ENCODE assay signal across 7 mouse cellular contexts in the genomic region with DNA sequence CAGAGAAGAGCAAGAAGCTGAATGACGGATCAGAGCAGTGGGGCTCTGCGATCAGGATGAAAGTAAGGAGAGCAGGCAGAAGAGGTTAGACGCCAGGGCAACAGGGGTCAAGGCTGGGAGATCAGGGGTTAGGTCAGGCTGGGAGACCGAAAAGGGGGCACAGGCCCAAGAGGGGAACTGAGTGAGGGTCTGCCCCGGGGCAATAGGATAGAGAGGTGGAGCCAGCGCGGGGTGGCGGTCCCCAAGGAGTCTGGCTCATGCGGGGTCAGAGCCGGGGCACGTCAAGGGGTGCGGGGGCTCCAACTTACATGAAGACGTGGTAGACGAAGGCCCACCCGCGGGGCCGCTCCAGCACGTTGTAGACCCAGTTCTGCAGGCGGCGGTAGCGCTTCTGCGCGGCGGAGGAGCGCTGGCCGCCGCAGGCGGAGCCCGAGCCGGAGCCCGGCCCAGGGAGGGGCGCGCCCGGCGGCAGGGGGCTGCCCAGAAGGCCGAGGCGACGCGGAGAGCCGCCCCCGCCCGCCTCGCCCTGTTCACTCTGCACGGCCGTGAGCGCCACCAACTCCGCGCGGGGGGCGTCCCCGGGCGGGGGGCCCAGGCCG. TPM values are rescaled to one million over a fixed set of nuclear protein-coding genes. Genes with fewer than 3 reads are reported as not detected.
DNase-seq lines count a peak whose midpoint lies in the region; ATAC-seq and TF ChIP-seq lines count a peak whose summit lies in the region.

No protein-coding gene starts in this region.

- peak; percentile 61 for DNase-seq in lung, embryonic 14.5 days
- no peak for DNase-seq in lung, postnatal 14 days
- DNase-seq in ovary, postnatal 14 days (ENCODE audit: low spot score) = no peak

- peak overlapping the region; percentile 65 for H3K4me3 ChIP-seq in lung, embryonic 14.5 days (ENCODE audit: low read depth, low read length)
- peak overlapping the region; percentile 30 for H3K4me3 ChIP-seq in cortical plate, adult 2 months (ENCODE audit: insufficient read depth, low read length)
- peak overlapping the region; percentile 65 for H3K4me3 ChIP-seq in heart, embryonic 11.5 days (ENCODE audit: low read depth, low read length)
- H3K4me3 ChIP-seq in limb, embryonic 12.5 days (replicated peaks) = peak overlapping the region; percentile 75
- peak overlapping the region; percentile 60 for H3K4me3 ChIP-seq in neural tube, embryonic 15.5 days (replicated peaks)

- no peak overlapping the region for H3K27ac ChIP-seq in lung, embryonic 14.5 days (ENCODE audit: low read depth)
- no peak overlapping the region for H3K27ac ChIP-seq in cortical plate, adult 2 months (ENCODE audit: insufficient read depth, low read length)
- no peak overlapping the region for H3K27ac ChIP-seq in heart, embryonic 11.5 days (ENCODE audit: low read depth, low read length)
- no peak overlapping the region for H3K27ac ChIP-seq in limb, embryonic 12.5 days
- H3K27ac ChIP-seq in neural tube, embryonic 15.5 days (replicated peaks) = no peak overlapping the region

- ATAC-seq in lung, embryonic 14.5 days (ENCODE audit: insufficient read depth) = peak; percentile 64
- ATAC-seq in heart, embryonic 11.5 days (replicated peaks; ENCODE audit: insufficient number of reproducible peaks, low FRiP score, low TSS enrichment) = peak; percentile 51; the same call in 1 of the 2 replicates
- peak; percentile 24 for ATAC-seq in limb, embryonic 12.5 days (ENCODE audit: insufficient number of reproducible peaks, insufficient read depth, low FRiP score, low TSS enrichment, low read depth)
- peak; percentile 62 for ATAC-seq in neural tube, embryonic 15.5 days (ENCODE audit: low FRiP score)

- no peaks in the 10 kb centered on the region for H3K9me3 ChIP-seq in lung, embryonic 14.5 days (ENCODE audit: low read depth, low read length)
- H3K9me3 ChIP-seq in heart, embryonic 11.5 days (replicated peaks; ENCODE audit: control insufficient read depth, low read length) = no peaks in the 10 kb centered on the region
- no peaks in the 10 kb centered on the region for H3K9me3 ChIP-seq in limb, embryonic 12.5 days
- no peaks in the 10 kb centered on the region for H3K9me3 ChIP-seq in neural tube, embryonic 15.5 days (replicated peaks)

- peak overlapping the region; percentile 99 for H3K4me2 ChIP-seq in lung, embryonic 14.5 days
- peak overlapping the region; percentile 100 for H3K4me2 ChIP-seq in heart, embryonic 11.5 days
- H3K4me2 ChIP-seq in limb, embryonic 12.5 days = peak overlapping the region; percentile 100
- H3K4me2 ChIP-seq in neural tube, embryonic 15.5 days = peak overlapping the region; percentile 99

- H3K9ac ChIP-seq in lung, embryonic 14.5 days = peak overlapping the region; percentile 58
- peak overlapping the region; percentile 54; the same call in 1 of the 2 replicates for H3K9ac ChIP-seq in heart, embryonic 11.5 days (ENCODE audit: low read depth, low read length)
- peak overlapping the region; percentile 60 for H3K9ac ChIP-seq in limb, embryonic 12.5 days (replicated peaks)
- peak overlapping the region; percentile 49 for H3K9ac ChIP-seq in neural tube, embryonic 15.5 days (replicated peaks)

- TF ChIP-seq CTCF in lung, embryonic 14.5 days (IDR thresholded peaks at IDR 0.05; ENCODE audit: low read depth) = no peak
- TF ChIP-seq CTCF in cortical plate, adult 2 months (IDR thresholded peaks at IDR 0.05; ENCODE audit: extremely low read depth, insufficient read depth, low read length) = no peak

- H3K36me3 ChIP-seq in lung, embryonic 14.5 days (ENCODE audit: insufficient read depth) = no peaks in the 10 kb centered on the region
- no peaks in the 10 kb centered on the region for H3K36me3 ChIP-seq in heart, embryonic 11.5 days (ENCODE audit: control insufficient read depth, insufficient read depth, low read length)
- H3K36me3 ChIP-seq in limb, embryonic 12.5 days = no peaks in the 10 kb centered on the region
- H3K36me3 ChIP-seq in neural tube, embryonic 15.5 days = no peaks in the 10 kb centered on the region

- no peak for TF ChIP-seq POLR2A in cortical plate, adult 2 months (IDR thresholded peaks at IDR 0.05; ENCODE audit: extremely low read depth, insufficient read depth, low read length)

- no peaks in the 10 kb centered on the region for H3K4me1 ChIP-seq in lung, embryonic 14.5 days (ENCODE audit: insufficient read depth)
- no peaks in the 10 kb centered on the region for H3K4me1 ChIP-seq in cortical plate, adult 2 months (ENCODE audit: control insufficient read depth, insufficient read depth, low read length)
- H3K4me1 ChIP-seq in heart, embryonic 11.5 days (ENCODE audit: control insufficient read depth, insufficient read depth, low read length) = peaks cover 7% of the 10 kb centered on the region
- H3K4me1 ChIP-seq in limb, embryonic 12.5 days (replicated peaks) = peaks cover 15% of the 10 kb centered on the region; the same call in 1 of the 2 replicates
- peaks cover 23% of the 10 kb centered on the region for H3K4me1 ChIP-seq in neural tube, embryonic 15.5 days

- WGBS in lung, embryonic 14.5 days = 10% methylated on average over 30 of the region's 53 CpGs
- WGBS in heart, embryonic 11.5 days (ENCODE audit: insufficient replicate concordance) = 3% methylated on average over 35 of the region's 53 CpGs
- WGBS in limb, embryonic 12.5 days = 4% methylated on average over 37 of the region's 53 CpGs
- 6% methylated on average over 18 of the region's 53 CpGs for WGBS in neural tube, embryonic 15.5 days

- peaks cover 60% of the 10 kb centered on the region for H3K27me3 ChIP-seq in lung, embryonic 14.5 days (ENCODE audit: insufficient read depth, low read length)
- H3K27me3 ChIP-seq in heart, embryonic 11.5 days (ENCODE audit: control insufficient read depth, insufficient read depth, low read length) = peaks cover 74% of the 10 kb centered on the region
- H3K27me3 ChIP-seq in limb, embryonic 12.5 days = peaks cover 96% of the 10 kb centered on the region
- H3K27me3 ChIP-seq in neural tube, embryonic 15.5 days (replicated peaks) = peaks cover 50% of the 10 kb centered on the region

RNA-seq across cellular contexts. Expression of gene Kcnq4, which starts 1.8 kb away (rescaled TPM):
- 3.7 and 4.5 TPM in 2 replicates for polyA plus RNA-seq in lung, embryonic 14.5 days (2014; fragmentation: Nextera tagmentation; extraction: Ambion mirVana)
- polyA plus RNA-seq in cortical plate, adult 2 months (2012; rRNA removed) = 10.9 and 11.2 TPM in 2 replicates
- polyA plus RNA-seq in heart, embryonic 11.5 days (2014; fragmentation: Nextera tagmentation; extraction: Ambion mirVana) = 0.99 and 1.0 TPM in 2 replicates
- polyA plus RNA-seq in limb, embryonic 12.5 days (2016; fragmentation: Nextera tagmentation; extraction: Ambion mirVana) = 6.2 and 7.3 TPM in 2 replicates
- polyA plus RNA-seq in neural tube, embryonic 15.5 days (2015; fragmentation: Nextera tagmentation; extraction: Ambion mirVana) = 5.8 and 6.7 TPM in 2 replicates
